Mouse (Mus musculus): ENCODE results near the gene Ush1c. TPM values are rescaled to one million over a fixed set of nuclear protein-coding genes. Genes with fewer than 3 reads are reported as not detected.

The Ush1c gene
- polyA plus RNA-seq, 1 experiment from 2014 or later, result 2.3 TPM

Other genes with a start within 250 kb of the Ush1c start
- 0.27 and 0.45 TPM in 2 replicates for gene Abcc6, start 208.2 kb downstream of the Ush1c start, polyA plus RNA-seq (2015; fragmentation: Nextera tagmentation; extraction: Ambion mirVana)
- gene Nomo1, start 204.8 kb downstream of the Ush1c start, polyA plus RNA-seq (2015; fragmentation: Nextera tagmentation; extraction: Ambion mirVana), result 45.0 and 47.0 TPM in 2 replicates
- 2.4 and 2.8 TPM in 2 replicates for gene Kcnj11, start 137.7 kb downstream of the Ush1c start, polyA plus RNA-seq (2015; fragmentation: Nextera tagmentation; extraction: Ambion mirVana)
- gene Abcc8, start 58.5 kb downstream of the Ush1c start, polyA plus RNA-seq (2015; fragmentation: Nextera tagmentation; extraction: Ambion mirVana), result 7.0 and 9.6 TPM in 2 replicates
- gene Otog, start 2.5 kb upstream of the Ush1c start, polyA plus RNA-seq (2015; fragmentation: Nextera tagmentation; extraction: Ambion mirVana), result 0.08 TPM in 1 of 2 replicates, not detected in the other
- 0.19 TPM in 1 of 2 replicates, not detected in the other for gene Myod1, start 138.0 kb upstream of the Ush1c start, polyA plus RNA-seq (2015; fragmentation: Nextera tagmentation; extraction: Ambion mirVana)
- 10.1 and 11.4 TPM in 2 replicates for gene Kcnc1, start 158.0 kb upstream of the Ush1c start, polyA plus RNA-seq (2015; fragmentation: Nextera tagmentation; extraction: Ambion mirVana)